Comparison of ENCODE assay signal across 8 mouse cellular contexts in genomic region chr11:98762756-98763501, GRCm38 (mm10). TPM values are rescaled to one million over a fixed set of nuclear protein-coding genes. Genes with fewer than 3 reads are reported as not detected.
A peak's percentile ranks its signal among the peaks of the same experiment; 100 is the strongest.
DNase-seq lines count a peak whose midpoint lies in the region; TF ChIP-seq lines count a peak whose summit lies in the region.

No protein-coding gene starts in this region.

- peak; percentile 51 for DNase-seq in gastrocnemius, adult 2 months
- DNase-seq in gastrocnemius, postnatal 14 days, result no peak
- DNase-seq in spleen, adult 2 months (ENCODE audit: low read depth in 1 of 2, low spot score in 2 of 2), result no peak
- no peak for DNase-seq in spleen, postnatal 10 days (ENCODE audit: low spot score in 2 of 2)
- peak; percentile 63 for DNase-seq in heart, postnatal 4 days
- DNase-seq in lung, postnatal 10 days, result peak; percentile 79
- DNase-seq in urinary bladder, adult 18-20 months (ENCODE audit: low spot score in 2 of 2), result no peak
- no peak for DNase-seq in thymus, postnatal 14 days

- intact Hi-C loops in gastrocnemius, adult 2 months (cut with DNase I), result no loop called here
- intact Hi-C loops in gastrocnemius, postnatal 14 days (cut with DNase I; ENCODE audit: low total_unique reads), result no loop called here

- WGBS in spleen, adult 2 months, result 85% methylated on average over 17 of the region's 17 CpGs

- no peak for TF ChIP-seq POLR2A in spleen, adult 2 months (IDR thresholded peaks at IDR 0.05; ENCODE audit: low read depth, low read length)

- peak; percentile 66 for TF ChIP-seq CTCF in gastrocnemius, adult 2 months (IDR thresholded peaks at IDR 0.05)
- TF ChIP-seq CTCF in spleen, adult 2 months (IDR thresholded peaks at IDR 0.05; ENCODE audit: extremely low read depth, insufficient read depth, insufficient read length, insufficient replicate concordance), result peak; percentile 17; the same call in 1 of the 2 replicates

- H3K27ac ChIP-seq in gastrocnemius, adult 2 months, result peak overlapping the region; percentile 56
- H3K27ac ChIP-seq in spleen, adult 2 months (ENCODE audit: insufficient read depth, low read length), result no peak overlapping the region

- no peak overlapping the region for H3K4me3 ChIP-seq in gastrocnemius, adult 2 months
- H3K4me3 ChIP-seq in spleen, adult 2 months (ENCODE audit: extremely low read depth, insufficient read depth, insufficient read length), result no peak overlapping the region

- H3K36me3 ChIP-seq in spleen, adult 2 months (ENCODE audit: control insufficient read depth, insufficient read depth, low read length), result no peaks in the 10 kb centered on the region; the same call in 1 of the 2 replicates

- no peaks in the 10 kb centered on the region for H3K27me3 ChIP-seq in spleen, adult 2 months (ENCODE audit: control insufficient read depth, insufficient read depth, low read length)

- H3K4me1 ChIP-seq in spleen, adult 2 months (ENCODE audit: control insufficient read depth, insufficient read depth, insufficient read length), result peaks cover 5% of the 10 kb centered on the region; the same call in 1 of the 2 replicates

RNA-seq across cellular contexts. Expression of gene Nr1d1, which starts 12.2 kb away (rescaled TPM):
- total RNA-seq in gastrocnemius, adult 2 months (2021), result 100 to 1,000 TPM in 1 of 2 experiments, 10 to 100 TPM in 1; 56.3 to 152 TPM
- total RNA-seq in gastrocnemius, postnatal 14 days (2021), result 10 to 100 TPM; 27.3 to 64.6 TPM
- polyA plus RNA-seq in spleen, adult 2 months (2012; rRNA removed), result 27.7 and 29.0 TPM in 2 replicates
- total RNA-seq in heart, postnatal 4 days (2021), result 10 to 100 TPM; 26.3 to 27.6 TPM

RNA-seq across cellular contexts. Expression of gene Thra, which starts 22.5 kb away (rescaled TPM):
- total RNA-seq in gastrocnemius, adult 2 months (2021), result 10 to 100 TPM; 78.8 to 96.8 TPM
- total RNA-seq in gastrocnemius, postnatal 14 days (2021), result 100 to 1,000 TPM in 1 of 2 experiments, 10 to 100 TPM in 1; 91.8 to 106 TPM
- polyA plus RNA-seq in spleen, adult 2 months (2012; rRNA removed), result 19.8 and 20.7 TPM in 2 replicates
- total RNA-seq in heart, postnatal 4 days (2021), result 100 to 1,000 TPM; 171 to 183 TPM

RNA-seq across cellular contexts. Expression of gene Msl1, which starts 32.4 kb away (rescaled TPM):
- total RNA-seq in gastrocnemius, adult 2 months (2021), result 10 to 100 TPM; 51.8 to 69.4 TPM
- total RNA-seq in gastrocnemius, postnatal 14 days (2021), result 10 to 100 TPM; 49.0 to 55.3 TPM
- 23.3 and 41.2 TPM in 2 replicates for polyA plus RNA-seq in spleen, adult 2 months (2012; rRNA removed)
- total RNA-seq in heart, postnatal 4 days (2021), result 10 to 100 TPM; 67.8 to 71.5 TPM

RNA-seq across cellular contexts. Expression of gene Med24, which starts 33.7 kb away (rescaled TPM):
- total RNA-seq in gastrocnemius, adult 2 months (2021), result 10 to 100 TPM; 52.0 to 58.4 TPM
- 10 to 100 TPM; 40.3 to 42.0 TPM for total RNA-seq in gastrocnemius, postnatal 14 days (2021)
- 53.6 and 69.1 TPM in 2 replicates for polyA plus RNA-seq in spleen, adult 2 months (2012; rRNA removed)
- 10 to 100 TPM; 51.7 to 52.3 TPM for total RNA-seq in heart, postnatal 4 days (2021)

RNA-seq across cellular contexts. Expression of gene Casc3, which starts 41.8 kb away (rescaled TPM):
- 10 to 100 TPM; 17.4 to 21.9 TPM for total RNA-seq in gastrocnemius, adult 2 months (2021)
- total RNA-seq in gastrocnemius, postnatal 14 days (2021), result 10 to 100 TPM; 20.1 to 21.5 TPM
- 30.2 and 32.6 TPM in 2 replicates for polyA plus RNA-seq in spleen, adult 2 months (2012; rRNA removed)
- total RNA-seq in heart, postnatal 4 days (2021), result 10 to 100 TPM; 26.9 to 28.4 TPM

Comparison
In these comparisons a context has a peak if more than half of its experiments do, and no peak if none do; other contexts are left out.
1. DNase-seq: peak in gastrocnemius, adult 2 months (single experiment), heart, postnatal 4 days (single experiment) and lung, postnatal 10 days (single experiment); none in gastrocnemius, postnatal 14 days (single experiment), spleen, adult 2 months (0 of 2), spleen, postnatal 10 days (0 of 2), urinary bladder, adult 18-20 months (0 of 2) and thymus, postnatal 14 days (single experiment).